Mouse (Mus musculus): ENCODE measurements around the gene Mas1. TPM values are rescaled to one million over a fixed set of nuclear protein-coding genes. Genes with fewer than 3 reads are reported as not detected.

Gene Mas1
- not detected for total RNA-seq (2023)

DNA sequence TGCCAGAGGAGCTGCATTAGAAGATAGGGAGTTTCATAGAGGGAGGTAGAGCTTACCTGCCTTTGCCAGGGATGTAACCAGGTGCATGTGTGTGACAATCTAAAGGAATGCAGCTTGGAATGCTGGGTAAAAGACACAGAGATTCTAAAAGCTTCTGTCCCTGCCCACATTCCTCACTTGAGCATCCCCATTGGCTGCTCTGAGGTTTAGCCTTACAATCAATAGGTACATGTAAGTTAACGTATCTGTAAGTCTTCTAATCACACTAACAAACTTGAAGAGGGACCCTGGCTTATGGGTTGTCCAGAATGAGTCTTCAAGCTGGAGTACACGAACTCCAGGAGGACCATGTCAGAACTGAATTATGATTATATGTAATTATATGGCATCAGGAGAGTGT, at the start of gene Mas1:
Mas1 (minus strand) TSS at position 101 of the 400 bp plus-strand sequence.

DNA sequence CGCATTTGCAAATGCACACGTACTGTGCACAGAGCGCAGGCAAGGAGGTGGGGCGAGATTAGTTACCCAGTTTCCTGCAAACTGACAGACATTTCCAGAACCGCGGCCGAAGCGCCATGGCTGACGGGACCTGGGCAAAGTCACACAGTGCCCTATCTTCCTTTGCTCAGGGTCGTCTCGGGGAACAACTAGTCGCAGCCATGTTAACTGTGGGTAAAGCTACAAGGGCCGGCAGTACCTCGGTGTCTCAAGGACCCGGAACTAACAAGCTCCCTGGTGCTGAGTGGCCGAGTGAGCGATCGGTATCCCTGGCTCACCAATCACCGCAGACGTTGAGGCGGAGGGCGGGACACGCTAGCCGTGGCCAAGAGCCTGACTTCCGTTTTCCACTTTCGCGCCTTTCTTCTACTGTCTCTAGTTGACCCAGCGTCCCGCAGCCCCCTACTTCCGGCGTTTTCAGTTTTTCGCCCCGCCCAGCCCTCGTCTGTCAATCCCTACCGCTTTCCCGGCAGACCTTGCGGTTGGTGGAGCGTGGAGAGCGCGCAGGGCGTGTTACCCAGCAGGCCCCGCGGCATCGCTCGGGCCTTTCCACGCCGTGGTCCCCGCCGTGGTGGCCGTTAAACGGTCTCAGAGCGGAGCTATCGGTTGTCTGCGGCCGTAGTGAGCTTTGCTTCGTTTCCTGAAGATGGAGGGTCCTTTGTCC, 48.1 kb upstream of the Mas1 start, which contains the start of gene Mrpl18:
Mrpl18 (minus strand) TSS at position 465 of the 703 bp plus-strand sequence.

DNA sequence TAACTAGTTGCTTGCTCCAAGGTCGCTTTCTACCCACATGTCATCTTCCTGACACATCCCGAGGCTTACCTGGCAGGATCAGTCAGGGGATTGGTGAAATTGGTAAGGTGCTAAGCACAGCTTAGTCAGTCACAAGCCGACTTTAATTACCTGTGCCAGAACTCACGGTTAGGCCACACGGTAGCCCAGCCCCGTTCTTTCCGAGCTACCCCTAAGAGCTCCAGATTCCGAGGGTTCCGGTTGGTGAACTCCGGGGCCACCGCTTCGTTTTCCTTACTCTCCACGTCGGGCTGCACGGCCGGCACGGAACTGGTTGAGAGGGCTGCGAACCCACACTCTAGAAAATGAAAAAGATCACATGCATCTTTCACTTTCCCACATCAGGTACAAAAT, 47.5 kb upstream of the Mas1 start, which contains the start of gene Tcp1:
Tcp1 (plus strand) TSS at position 214 of the 393 bp plus-strand sequence.

GRCm38 (mm10) chr17:12909361-12910280, 41.7 kb upstream of the Mas1 start, which contains the start of gene Pnldc1:
Gene Pnldc1, minus strand, starts transcription at chr17:12910230.

DNA sequence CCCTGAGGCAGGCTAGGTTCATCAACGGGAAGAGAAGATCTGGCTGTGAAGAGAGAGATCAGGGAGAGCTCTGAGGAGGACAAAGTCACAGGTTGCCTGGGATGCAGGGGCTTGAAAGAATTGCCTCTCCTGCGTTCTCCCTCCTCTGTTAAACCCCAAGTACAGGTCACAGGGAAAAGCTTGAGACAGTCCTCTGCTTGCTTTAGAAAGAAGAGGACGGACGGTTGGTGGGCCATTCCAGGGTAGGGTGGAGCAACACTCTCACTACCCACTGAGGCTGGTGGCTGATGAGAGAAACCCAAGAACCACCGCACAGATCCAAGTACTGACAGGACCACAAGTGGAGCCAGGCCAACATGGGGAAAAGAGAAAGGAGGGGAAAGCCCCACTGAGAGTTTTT, 7.8 kb upstream of the Mas1 start, which contains the start of gene Mrgprh:
Mrgprh (plus strand) TSS at position 301 of the 400 bp plus-strand sequence.

Other genes with a start within 250 kb of the Mas1 start
- gene Slc22a1, start 192.3 kb downstream of the Mas1 start, total RNA-seq (2023) = not detected
- 10 to 100 TPM; 26.3 to 30.7 TPM for gene Igf2r, start 98.5 kb downstream of the Mas1 start, total RNA-seq (2023)
- gene Mrgprh, start 7.9 kb upstream of the Mas1 start, total RNA-seq (2023) = not detected
- 1 to 10 TPM in 1 of 2 experiments, under 1 TPM in 1; 0.29 to 1.1 TPM for gene Pnldc1, start 42.1 kb upstream of the Mas1 start, total RNA-seq (2023)
- gene Tcp1, start 47.6 kb upstream of the Mas1 start, total RNA-seq (2023) = 100 to 1,000 TPM in 1 of 2 experiments, 10 to 100 TPM in 1; 96.1 to 102 TPM
- 10 to 100 TPM; 50.2 to 57.0 TPM for gene Mrpl18, start 48.2 kb upstream of the Mas1 start, total RNA-seq (2023)
- under 1 TPM in 1 of 2 experiments, not detected in 1; 0.73 TPM for gene Acat3, start 72.5 kb upstream of the Mas1 start, total RNA-seq (2023)
- 1 to 10 TPM; 8.8 to 9.2 TPM for gene Acat2, start 92.6 kb upstream of the Mas1 start, total RNA-seq (2023)
- 10 to 100 TPM; 64.4 to 72.9 TPM for gene Wtap, start 126.0 kb upstream of the Mas1 start, total RNA-seq (2023)
- gene Sod2, start 138.7 kb upstream of the Mas1 start, total RNA-seq (2023) = 10 to 100 TPM; 44.6 to 60.1 TPM
- gene Gpr31b, start 184.2 kb upstream of the Mas1 start, total RNA-seq (2023) = under 1 TPM in 1 of 2 experiments, not detected in 1; 0.90 TPM
- gene Tcp10b, start 193.0 kb upstream of the Mas1 start, total RNA-seq (2023) = not detected